Mouse (Mus musculus) embryonic facial prominence, embryonic 11.5 days (tissue): ENCODE measurements around the gene Snrnp27. TPM values are rescaled to one million over a fixed set of nuclear protein-coding genes. Genes with fewer than 3 reads are reported as not detected.

Experiments used
- polyA plus RNA-seq: library from polyadenylated mRNA; unstranded; fragments of >200 nt; fragmentation: Nextera tagmentation; extraction: Ambion mirVana; gene quantifications from 2 replicates; pipeline ENCODE4 v1.2.1, GENCODE M21; 2014

Snrnp27 gene
- polyA plus RNA-seq, 1 experiment from 2014 or later = 148 TPM

Other genes starting within 250 kb of the Snrnp27 start
- 23.8 and 25.1 TPM in 2 replicates for gene C87436, start 246.1 kb downstream of the Snrnp27 start, polyA plus RNA-seq
- gene Pcbp1, start 158.2 kb downstream of the Snrnp27 start, polyA plus RNA-seq = 405 and 423 TPM in 2 replicates
- gene Asprv1, start 56.4 kb downstream of the Snrnp27 start, polyA plus RNA-seq = 0.79 and 0.89 TPM in 2 replicates
- 13.5 and 15.1 TPM in 2 replicates for gene Mxd1, start 15.4 kb downstream of the Snrnp27 start, polyA plus RNA-seq
- gene Gmcl1, start 48.9 kb upstream of the Snrnp27 start, polyA plus RNA-seq = 49.3 and 57.4 TPM in 2 replicates
- gene Anxa4, start 109.1 kb upstream of the Snrnp27 start, polyA plus RNA-seq = 12.5 and 14.1 TPM in 2 replicates
- 17.2 and 17.3 TPM in 2 replicates for gene Aak1, start 165.0 kb upstream of the Snrnp27 start, polyA plus RNA-seq